Mouse (Mus musculus): ENCODE results near the gene Kcnip1. TPM values are rescaled to one million over a fixed set of nuclear protein-coding genes. Genes with fewer than 3 reads are reported as not detected.
A peak's percentile ranks its signal among the peaks of the same experiment; 100 is the strongest.

Kcnip1 gene
- total and polyA plus RNA-seq, 2 experiments from 2014 or later = 0.05 TPM; not detected in 1

DNA sequence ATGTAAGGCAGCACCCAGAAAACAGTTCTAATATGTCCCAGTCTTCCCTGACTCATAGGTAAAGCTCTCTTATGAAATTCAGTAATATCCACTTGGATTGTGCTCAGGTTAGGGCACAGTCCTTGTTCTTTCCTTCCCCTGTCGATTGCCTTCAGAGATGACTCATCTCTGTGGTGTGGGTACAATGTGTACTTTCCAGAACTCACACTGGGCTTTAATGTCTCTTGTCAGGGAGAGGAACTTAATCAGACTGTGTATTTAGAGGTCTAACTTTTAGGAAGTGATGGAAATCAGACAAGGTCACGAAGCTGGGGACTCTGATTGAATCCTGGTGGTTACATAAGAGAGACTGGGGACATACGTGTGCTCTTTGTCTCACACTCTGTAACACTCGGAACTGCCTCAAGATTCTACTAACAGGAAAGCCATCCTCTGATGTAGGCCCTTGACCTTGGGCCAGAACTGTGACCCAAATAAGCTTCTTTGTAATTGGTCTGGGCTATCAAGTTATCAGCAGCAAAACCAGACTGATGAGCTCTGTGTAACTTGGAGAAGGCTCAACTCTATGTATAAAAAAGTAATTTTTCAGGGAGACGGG lies 110.1 kb downstream of the Kcnip1 start:
- no peak overlapping the region for H3K4me2 ChIP-seq (ENCODE audit: low read depth, low read length)
- H3K27me3 ChIP-seq (ENCODE audit: control insufficient read depth, insufficient read depth, low read length) = no peaks in the 10 kb centered on the region
- H3K27ac ChIP-seq (ENCODE audit: low read depth) = no peak overlapping the region
- no peak overlapping the region for H3K9ac ChIP-seq (replicated peaks; ENCODE audit: low read depth, low read length)
- no peaks in the 10 kb centered on the region for H3K9me3 ChIP-seq (replicated peaks; ENCODE audit: control insufficient read depth, low read length)
- TF ChIP-seq EP300 (IDR thresholded peaks at IDR 0.05; ENCODE audit: low read depth) (no peak), CTCF (IDR thresholded peaks at IDR 0.05; ENCODE audit: low read depth) (no peak)
- no peaks in the 10 kb centered on the region for H3K4me1 ChIP-seq (ENCODE audit: control insufficient read depth, insufficient read depth)
- 62% methylated on average over 5 of the region's 5 CpGs for WGBS
- ATAC-seq (ENCODE audit: insufficient read depth, low read depth) (no peak), DNase-seq (ENCODE audit: low spot score) (no peak)
- H3K36me3 ChIP-seq (replicated peaks; ENCODE audit: control insufficient read depth, insufficient read depth, low read length) = no peaks in the 10 kb centered on the region
- H3K4me3 ChIP-seq (ENCODE audit: low read depth, low read length) = no peak overlapping the region

DNA sequence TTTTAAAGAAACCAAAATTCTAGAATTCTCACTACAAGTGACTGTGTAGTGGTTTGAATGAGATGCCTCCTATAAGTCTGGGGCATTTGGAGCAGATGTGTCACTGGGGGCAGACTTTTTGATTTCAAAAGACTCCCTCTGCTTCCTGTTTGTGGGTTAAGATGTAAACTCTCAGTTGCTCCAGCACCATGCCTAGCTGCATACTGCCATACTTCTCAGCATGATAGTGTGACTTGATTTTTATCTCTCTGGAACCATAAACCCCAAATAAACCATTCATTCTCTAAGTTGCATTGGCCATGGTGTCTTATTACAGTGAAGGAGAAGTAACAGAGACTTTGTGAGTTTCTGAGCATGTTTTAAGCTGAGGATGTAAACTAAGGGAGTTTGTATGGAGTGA lies 118.0 kb downstream of the Kcnip1 start:
- no peak for ATAC-seq (ENCODE audit: insufficient read depth, low read depth)
- peaks cover 20% of the 10 kb centered on the region for H3K4me1 ChIP-seq (ENCODE audit: control insufficient read depth, insufficient read depth)
- H3K4me2 ChIP-seq (ENCODE audit: low read depth, low read length) = no peak overlapping the region
- TF ChIP-seq EP300 (IDR thresholded peaks at IDR 0.05; ENCODE audit: low read depth) (no peak), CTCF (IDR thresholded peaks at IDR 0.05; ENCODE audit: low read depth) (no peak)
- no peak overlapping the region for H3K27ac ChIP-seq (ENCODE audit: low read depth)
- no peak for DNase-seq (ENCODE audit: low spot score)
- no peak overlapping the region for H3K4me3 ChIP-seq (ENCODE audit: low read depth, low read length)
- H3K27me3 ChIP-seq (ENCODE audit: control insufficient read depth, insufficient read depth, low read length) = no peaks in the 10 kb centered on the region
- no peaks in the 10 kb centered on the region for H3K36me3 ChIP-seq (replicated peaks; ENCODE audit: control insufficient read depth, insufficient read depth, low read length)
- H3K9ac ChIP-seq (replicated peaks; ENCODE audit: low read depth, low read length) = no peak overlapping the region
- 0 out of 2 replicates have a peak, but pooled peaks cover 10% of the 10 kb centered on the region for H3K9me3 ChIP-seq (replicated peaks; ENCODE audit: control insufficient read depth, low read length)

DNA sequence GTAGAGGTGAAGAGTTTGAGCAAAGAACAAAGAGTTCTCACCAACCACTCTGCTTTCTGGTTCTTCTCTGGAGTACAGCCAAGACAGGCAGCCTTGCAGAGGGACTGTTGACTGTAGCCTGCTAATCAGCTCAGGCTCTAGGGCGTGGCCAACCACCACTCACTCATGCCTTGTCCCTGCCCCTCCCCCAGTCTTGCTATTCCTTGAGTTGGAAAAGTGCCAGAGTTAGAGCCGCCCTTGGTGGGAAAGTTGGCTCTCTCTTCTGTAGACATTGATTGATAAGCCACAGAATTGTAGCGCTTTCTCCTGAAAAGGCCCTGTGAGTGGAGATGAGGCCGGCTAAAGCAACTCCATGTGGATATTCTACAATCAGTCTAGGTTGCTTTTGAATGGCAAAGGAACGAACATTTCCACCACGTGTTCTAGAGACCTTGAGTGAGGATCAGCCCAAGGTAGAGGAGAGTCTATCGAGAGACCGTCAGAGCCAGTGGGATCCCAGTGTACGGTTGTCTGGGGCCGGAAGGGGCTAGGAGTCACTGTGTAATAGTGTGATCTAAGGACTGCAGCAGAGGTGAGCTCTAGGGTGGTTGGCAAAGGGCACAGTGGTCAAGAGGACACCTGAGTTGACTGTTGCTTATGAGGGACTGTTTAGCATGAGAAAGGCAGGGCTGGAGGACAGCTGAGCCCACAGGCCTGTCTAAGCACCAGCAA lies 119.7 kb downstream of the Kcnip1 start:
- H3K9ac ChIP-seq (replicated peaks; ENCODE audit: low read depth, low read length) = no peak overlapping the region
- DNase-seq (ENCODE audit: low spot score) (peak; percentile 55), ATAC-seq (ENCODE audit: insufficient read depth, low read depth) (peak; percentile 69)
- no peak overlapping the region for H3K4me2 ChIP-seq (ENCODE audit: low read depth, low read length)
- TF ChIP-seq CTCF (IDR thresholded peaks at IDR 0.05; ENCODE audit: low read depth) = no peak
- no peak for TF ChIP-seq EP300 (IDR thresholded peaks at IDR 0.05; ENCODE audit: low read depth)
- 0 out of 2 replicates have a peak, but pooled peaks cover 10% of the 10 kb centered on the region for H3K9me3 ChIP-seq (replicated peaks; ENCODE audit: control insufficient read depth, low read length)
- H3K4me3 ChIP-seq (ENCODE audit: low read depth, low read length) = no peak overlapping the region
- H3K36me3 ChIP-seq (replicated peaks; ENCODE audit: control insufficient read depth, insufficient read depth, low read length) = no peaks in the 10 kb centered on the region
- no peaks in the 10 kb centered on the region for H3K27me3 ChIP-seq (ENCODE audit: control insufficient read depth, insufficient read depth, low read length)
- H3K27ac ChIP-seq (ENCODE audit: low read depth) = no peak overlapping the region
- H3K4me1 ChIP-seq (ENCODE audit: control insufficient read depth, insufficient read depth) = peaks cover 20% of the 10 kb centered on the region
- WGBS = 46% methylated on average over 10 of the region's 10 CpGs

DNA sequence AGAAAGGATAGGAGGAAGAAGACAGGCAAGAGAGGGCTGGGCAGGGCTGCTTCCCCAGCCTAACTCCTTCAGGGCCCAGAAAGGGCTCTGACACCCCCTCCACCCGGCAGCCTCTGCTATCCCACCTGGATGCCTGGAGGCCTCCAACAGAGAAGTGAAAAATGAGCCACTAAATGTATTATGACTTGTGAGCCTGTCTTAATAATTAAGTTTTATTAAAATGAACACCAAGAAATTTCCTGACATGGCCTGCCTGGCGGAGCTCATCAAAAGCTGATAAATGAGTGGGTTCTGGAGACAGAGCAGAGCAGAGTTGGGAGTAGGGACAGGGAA lies 120.3 kb downstream of the Kcnip1 start:
- DNase-seq (ENCODE audit: low spot score) = no peak
- Histone ChIP-seq H3K9ac (replicated peaks; ENCODE audit: low read depth, low read length) (no peak overlapping the region), H3K4me1 (ENCODE audit: control insufficient read depth, insufficient read depth) (peaks cover 20% of the 10 kb centered on the region), H3K27ac (ENCODE audit: low read depth) (peak overlapping the region; percentile 39; the same call in 1 of the 2 replicates), H3K36me3 (replicated peaks; ENCODE audit: control insufficient read depth, insufficient read depth, low read length) (no peaks in the 10 kb centered on the region), H3K4me2 (ENCODE audit: low read depth, low read length) (no peak overlapping the region), H3K4me3 (ENCODE audit: low read depth, low read length) (no peak overlapping the region), H3K9me3 (replicated peaks; ENCODE audit: control insufficient read depth, low read length) (0 out of 2 replicates have a peak, but pooled peaks cover 10% of the 10 kb centered on the region), H3K27me3 (ENCODE audit: control insufficient read depth, insufficient read depth, low read length) (no peaks in the 10 kb centered on the region)
- no peak for ATAC-seq (ENCODE audit: insufficient read depth, low read depth)
- TF ChIP-seq EP300 (IDR thresholded peaks at IDR 0.05; ENCODE audit: low read depth) (no peak), CTCF (IDR thresholded peaks at IDR 0.05; ENCODE audit: low read depth) (no peak)
- 61% methylated on average over 2 of the region's 2 CpGs for WGBS

- H3K4me2 ChIP-seq (ENCODE audit: low read depth, low read length) = no peak overlapping the region
- H3K9me3 ChIP-seq (replicated peaks; ENCODE audit: control insufficient read depth, low read length) = 0 out of 2 replicates have a peak, but pooled peaks cover 10% of the 10 kb centered on the region
- DNase-seq (ENCODE audit: low spot score) (no peak), ATAC-seq (ENCODE audit: insufficient read depth, low read depth) (no peak)
- peaks cover 20% of the 10 kb centered on the region for H3K4me1 ChIP-seq (ENCODE audit: control insufficient read depth, insufficient read depth)
- H3K27ac ChIP-seq (ENCODE audit: low read depth) = peak overlapping the region; percentile 39; the same call in 1 of the 2 replicates
- no peaks in the 10 kb centered on the region for H3K36me3 ChIP-seq (replicated peaks; ENCODE audit: control insufficient read depth, insufficient read depth, low read length)
- TF ChIP-seq CTCF (IDR thresholded peaks at IDR 0.05; ENCODE audit: low read depth) (no peak), EP300 (IDR thresholded peaks at IDR 0.05; ENCODE audit: low read depth) (no peak)
- no peak overlapping the region for H3K9ac ChIP-seq (replicated peaks; ENCODE audit: low read depth, low read length)
- 34% methylated on average over 9 of the region's 9 CpGs for WGBS
- no peak overlapping the region for H3K4me3 ChIP-seq (ENCODE audit: low read depth, low read length)
- no peaks in the 10 kb centered on the region for H3K27me3 ChIP-seq (ENCODE audit: control insufficient read depth, insufficient read depth, low read length)
Observed at GRCm38 (mm10) chr11:33871998-33872715, 120.8 kb downstream of the Kcnip1 start.
